Mouse (Mus musculus) heart, postnatal 0 days (tissue): ENCODE measurements around the gene Htr6. TPM values are rescaled to one million over a fixed set of nuclear protein-coding genes. Genes with fewer than 3 reads are reported as not detected.

Experiments
- ATAC-seq: fragments of 200-750 bp; cut with Nextera tagmentation; 2 replicates; pipeline ENCODE4 v1.8.0; 2017; ENCODE audit warnings: low read depth, moderate number of reproducible peaks, moderate library complexity; ENCODE audit not compliant: insufficient read depth
- DNase-seq: peaks from one replicate; pipeline ENCODE4 v3.0.0-alpha.2; 2016; ENCODE audit warnings: low spot score
- H3K27ac ChIP-seq: fragments of 300-500 bp; sonication (generic); 2 replicates; pipeline ENCODE4 v1.5.1; 2014; ENCODE audit warnings: low read depth, mild to moderate bottlenecking
- H3K27me3 ChIP-seq: fragments of 300-500 bp; sonication (generic); 2 replicates; pipeline ENCODE4 v1.6.1; 2014; ENCODE audit warnings: low read length, mixed read lengths; ENCODE audit not compliant: control insufficient read depth, insufficient read depth
- H3K36me3 ChIP-seq: fragments of 300-500 bp; sonication (generic); replicated peaks from 2 replicates; pipeline ENCODE4 v1.6.1; 2014; ENCODE audit warnings: low read length, mixed read lengths; ENCODE audit not compliant: control insufficient read depth, insufficient read depth
- H3K4me1 ChIP-seq: fragments of 300-500 bp; sonication (generic); 2 replicates; pipeline ENCODE4 v1.6.1; 2014; ENCODE audit warnings: antibody characterized with exemption; ENCODE audit not compliant: control insufficient read depth, insufficient read depth
- H3K4me2 ChIP-seq: fragments of 300-500 bp; sonication (generic); 2 replicates; pipeline ENCODE4 v1.6.1; 2014; ENCODE audit warnings: low read depth, mild to moderate bottlenecking, low read length, moderate library complexity
- H3K4me3 ChIP-seq: fragments of 300-500 bp; sonication (generic); 2 replicates; pipeline ENCODE4 v1.5.1; 2014; ENCODE audit warnings: low read depth, low read length
- H3K9ac ChIP-seq: fragments of 300-500 bp; sonication (generic); replicated peaks from 2 replicates; pipeline ENCODE4 v1.6.1; 2014; ENCODE audit warnings: low read depth, low read length, mixed read lengths
- H3K9me3 ChIP-seq: fragments of 300-500 bp; sonication (generic); replicated peaks from 2 replicates; pipeline ENCODE4 v1.6.1; 2016; ENCODE audit warnings: low read length; ENCODE audit not compliant: control insufficient read depth
- CTCF ChIP-seq: IDR thresholded peaks from 2 replicates; pipeline ENCODE4 v1.5.1; 2016; ENCODE audit warnings: antibody characterized with exemption, control low read depth, low read depth
- EP300 ChIP-seq: IDR thresholded peaks from 2 replicates; pipeline ENCODE4 v1.6.1; 2016; ENCODE audit warnings: antibody characterized with exemption, low read depth
- WGBS: fragments of 180-500 bp; shearing (Covaris S2); extraction: QIAGEN DNeasy Blood & Tissue Kit; methylation state at CpG from one replicate; pipeline ENCODE4 v1.1.7; 2014; 5-methylcytosine and 5-hydroxymethylcytosine counted together
- polyA plus RNA-seq: library from polyadenylated mRNA; unstranded; fragments of >200 nt; fragmentation: Nextera tagmentation; extraction: Ambion mirVana; gene quantifications from 2 replicates; pipeline ENCODE4 v1.2.1, GENCODE M21; 2015
- total RNA-seq: library from RNA; depleted of rRNA; stranded (reverse); fragments of >200 nt; gene quantifications from 2 replicates; pipeline ENCODE4 v1.2.3, GENCODE M21; 2014; ENCODE audit warnings: low replicate concordance

The Htr6 gene
- total and polyA plus RNA-seq, 2 experiments from 2014 or later: not detected

DNA sequence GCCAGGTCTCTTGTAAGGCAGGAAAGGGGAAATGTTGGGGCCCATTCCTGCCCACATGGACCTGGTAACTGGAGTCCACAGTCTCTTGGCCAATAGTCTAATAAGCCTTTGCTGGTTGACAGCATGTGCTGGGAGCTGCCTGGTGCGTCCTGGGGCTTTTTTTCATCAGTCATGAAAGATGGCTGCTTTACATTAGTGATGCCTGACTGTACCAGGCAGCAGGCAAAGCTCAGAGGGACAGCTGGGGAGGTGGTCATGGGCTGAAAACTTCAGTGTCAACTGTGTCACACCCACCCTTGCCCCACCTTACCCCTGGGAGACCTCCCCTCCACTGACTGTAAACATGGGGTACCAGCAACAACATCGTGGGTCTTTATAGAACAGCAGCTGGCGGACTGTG, 19.6 kb downstream of the Htr6 start:
- DNase-seq: no peak
- H3K4me2 ChIP-seq: no peak overlapping the region
- H3K27me3 ChIP-seq: no peaks in the 10 kb centered on the region
- ATAC-seq: no peak
- H3K27ac ChIP-seq: no peak overlapping the region
- no peaks in the 10 kb centered on the region for H3K9me3 ChIP-seq
- no peak overlapping the region for H3K9ac ChIP-seq
- no peak for TF ChIP-seq EP300
- TF ChIP-seq CTCF: no peak
- no peaks in the 10 kb centered on the region for H3K36me3 ChIP-seq
- no peak overlapping the region for H3K4me3 ChIP-seq
- peaks cover 14% of the 10 kb centered on the region; the same call in 1 of the 2 replicates for H3K4me1 ChIP-seq
- 83% methylated on average over 3 of the region's 3 CpGs for WGBS

DNA sequence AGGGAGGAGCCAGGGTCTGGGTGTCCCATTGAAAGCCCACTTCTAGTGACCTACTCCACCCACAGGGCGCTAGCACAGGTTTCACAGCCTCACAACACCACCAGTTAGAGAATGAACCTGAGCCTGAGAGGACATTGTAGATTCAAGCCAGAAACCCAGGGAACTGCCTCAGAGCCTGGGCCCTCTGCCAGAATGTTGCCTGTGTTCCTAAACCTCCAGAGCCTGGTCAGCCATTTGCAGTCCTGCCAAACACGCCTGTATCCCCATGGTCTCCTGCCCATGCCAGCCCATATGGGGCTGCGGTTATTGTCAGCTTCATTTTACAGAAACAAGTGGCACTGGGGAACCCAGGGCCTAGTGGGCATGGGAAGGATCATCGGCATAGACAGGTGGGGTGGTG, 20.0 kb downstream of the Htr6 start:
- Histone ChIP-seq H3K4me1 (peaks cover 14% of the 10 kb centered on the region; the same call in 1 of the 2 replicates), H3K4me3 (no peak overlapping the region), H3K36me3 (no peaks in the 10 kb centered on the region), H3K9me3 (no peaks in the 10 kb centered on the region), H3K4me2 (no peak overlapping the region), H3K27me3 (no peaks in the 10 kb centered on the region), H3K27ac (no peak overlapping the region), H3K9ac (no peak overlapping the region)
- TF ChIP-seq CTCF (no peak), EP300 (no peak)
- WGBS: 74% methylated on average over 4 of the region's 4 CpGs
- ATAC-seq (no peak), DNase-seq (peak; percentile 30)

DNA sequence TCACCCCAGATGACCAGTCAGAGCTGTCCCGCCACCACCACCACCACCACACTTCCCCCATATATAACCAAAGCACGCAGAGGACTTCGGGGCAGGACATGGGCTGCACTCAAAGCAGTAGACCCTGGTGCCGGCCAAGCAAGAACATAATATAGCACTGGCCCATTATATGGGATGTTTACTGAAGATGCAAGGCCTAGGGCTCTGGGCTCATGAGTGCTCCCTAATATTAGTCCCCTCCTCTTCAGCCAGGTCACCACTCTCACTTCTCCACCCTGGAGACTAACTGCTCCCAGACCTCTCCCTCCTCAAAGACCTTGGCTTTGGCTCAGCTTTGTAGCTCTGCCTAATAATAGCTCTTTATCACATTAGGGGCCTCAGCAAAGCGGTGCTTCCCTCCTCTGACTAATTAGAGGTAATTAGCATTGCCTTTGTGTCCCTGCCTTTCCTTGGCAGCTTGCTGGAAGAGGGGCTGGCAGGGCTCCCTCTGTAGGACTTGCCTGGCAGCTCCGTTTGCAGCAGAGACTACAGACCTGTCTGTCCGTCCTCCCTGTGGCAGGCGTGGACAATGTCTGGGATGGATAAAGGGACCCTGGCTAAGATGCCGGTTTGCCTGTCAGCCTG, 21.0 kb downstream of the Htr6 start:
- no peaks in the 10 kb centered on the region for H3K36me3 ChIP-seq
- H3K27me3 ChIP-seq: no peaks in the 10 kb centered on the region
- no peak overlapping the region for H3K4me3 ChIP-seq
- peaks cover 14% of the 10 kb centered on the region; the same call in 1 of the 2 replicates for H3K4me1 ChIP-seq
- TF ChIP-seq EP300 (no peak), CTCF (peak; percentile 56)
- 37% methylated on average over 9 of the region's 9 CpGs for WGBS
- no peaks in the 10 kb centered on the region for H3K9me3 ChIP-seq
- ATAC-seq (peak; percentile 84), DNase-seq (peak; percentile 70)
- no peak overlapping the region for H3K4me2 ChIP-seq
- H3K9ac ChIP-seq: no peak overlapping the region
- no peak overlapping the region for H3K27ac ChIP-seq

DNA sequence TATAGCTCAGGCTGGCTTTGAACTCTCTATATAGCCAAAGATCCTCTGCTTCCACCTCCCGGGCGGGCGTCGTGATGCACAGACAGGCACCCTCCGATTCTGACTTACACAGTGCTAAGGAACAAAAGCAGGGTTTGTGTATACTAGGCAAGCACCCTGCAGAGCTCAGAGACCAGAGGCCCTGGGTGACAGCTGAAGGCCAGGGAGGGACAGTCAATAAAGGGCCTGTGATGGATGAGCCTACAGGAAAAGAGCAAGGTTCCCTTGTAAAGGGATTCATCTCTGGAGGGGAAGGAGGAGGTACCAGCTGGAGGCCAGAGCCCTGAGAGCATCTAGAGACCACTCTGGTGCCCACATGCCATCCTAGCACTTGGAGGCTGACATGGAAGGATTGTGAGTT, 22.0 kb downstream of the Htr6 start:
- TF ChIP-seq EP300: no peak
- H3K4me2 ChIP-seq: no peak overlapping the region
- WGBS: 72% methylated on average over 5 of the region's 5 CpGs
- no peak overlapping the region for H3K27ac ChIP-seq
- H3K9me3 ChIP-seq: no peaks in the 10 kb centered on the region
- H3K36me3 ChIP-seq: no peaks in the 10 kb centered on the region
- H3K9ac ChIP-seq: no peak overlapping the region
- peaks cover 14% of the 10 kb centered on the region; the same call in 1 of the 2 replicates for H3K4me1 ChIP-seq
- ATAC-seq (no peak), DNase-seq (no peak)
- H3K27me3 ChIP-seq: no peaks in the 10 kb centered on the region
- no peak overlapping the region for H3K4me3 ChIP-seq

DNA sequence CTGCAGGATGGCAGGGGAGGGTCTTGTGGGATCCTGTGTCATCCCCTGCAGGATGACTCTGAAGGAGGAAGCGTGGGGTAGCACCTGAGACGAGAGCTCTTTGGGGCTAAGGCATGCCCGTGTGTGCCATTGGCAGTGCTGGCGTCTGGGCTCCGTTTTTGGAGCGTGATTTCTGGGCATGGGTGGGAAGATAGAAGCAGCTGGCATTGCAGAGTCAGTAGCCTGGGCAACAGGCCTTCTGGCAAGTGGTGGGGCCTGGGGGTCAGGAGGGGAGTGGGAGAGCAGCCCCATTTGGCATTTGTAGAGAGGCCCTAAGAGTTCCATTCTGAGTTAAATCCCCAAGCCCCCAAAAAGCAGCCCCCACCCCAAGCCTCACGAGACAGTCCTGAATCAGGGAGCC, 22.6 kb downstream of the Htr6 start:
- DNase-seq (no peak), ATAC-seq (no peak)
- H3K4me2 ChIP-seq: no peak overlapping the region
- H3K4me1 ChIP-seq: peaks cover 14% of the 10 kb centered on the region; the same call in 1 of the 2 replicates
- no peak overlapping the region for H3K27ac ChIP-seq
- no peaks in the 10 kb centered on the region for H3K9me3 ChIP-seq
- H3K4me3 ChIP-seq: no peak overlapping the region
- H3K9ac ChIP-seq: no peak overlapping the region
- TF ChIP-seq CTCF (no peak), EP300 (no peak)
- no peaks in the 10 kb centered on the region for H3K36me3 ChIP-seq
- H3K27me3 ChIP-seq: no peaks in the 10 kb centered on the region
- 86% methylated on average over 7 of the region's 7 CpGs for WGBS

DNA sequence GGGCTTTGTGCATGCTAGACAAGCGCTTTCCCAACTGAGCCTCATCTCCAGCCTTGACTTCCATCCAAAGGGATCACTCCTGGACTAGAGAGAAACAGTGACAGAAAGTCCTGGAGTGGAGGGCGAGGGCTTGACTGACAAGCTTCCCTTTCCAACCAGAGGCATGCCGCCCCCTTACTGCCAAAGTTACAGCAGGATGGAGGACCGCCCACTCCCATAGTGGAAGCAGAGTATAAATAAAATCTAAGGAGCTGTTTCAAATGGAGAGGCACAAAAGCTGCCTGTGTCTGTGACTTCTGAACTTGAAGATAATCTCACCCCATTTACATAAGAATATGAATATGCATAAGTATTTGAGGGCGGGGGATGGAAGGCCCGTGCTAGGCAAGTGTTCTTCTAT, 26.9 kb downstream of the Htr6 start:
- no peak overlapping the region for H3K27ac ChIP-seq
- no peak overlapping the region for H3K4me2 ChIP-seq
- no peak overlapping the region for H3K9ac ChIP-seq
- H3K9me3 ChIP-seq: 0 out of 2 replicates have a peak, but pooled peaks cover 5% of the 10 kb centered on the region
- DNase-seq (no peak), ATAC-seq (no peak)
- TF ChIP-seq EP300 (no peak), CTCF (no peak)
- no peak overlapping the region for H3K4me3 ChIP-seq
- WGBS: 76% methylated on average over 6 of the region's 6 CpGs
- no peaks in the 10 kb centered on the region for H3K36me3 ChIP-seq
- H3K27me3 ChIP-seq: no peaks in the 10 kb centered on the region
- H3K4me1 ChIP-seq: no peaks in the 10 kb centered on the region
